ENCODE assay signal across 9 mouse cellular contexts in genomic region chr1:136344281-136344680, GRCm38 (mm10). TPM values are rescaled to one million over a fixed set of nuclear protein-coding genes. Genes with fewer than 3 reads are reported as not detected.
DNase-seq lines count a peak whose midpoint lies in the region; ATAC-seq and TF ChIP-seq lines count a peak whose summit lies in the region.
"Had no signal": no experiment of that assay in that cellular context is flagged by ENCODE, and none has a peak within 500 bp of the region (broad histone marks: within the 10 kb centered on the region; RNA-seq: fewer than 3 reads in every experiment).

No protein-coding gene starts in this region.

- no peak for ATAC-seq in kidney, embryonic 14.5 days (ENCODE audit: low FRiP score, low TSS enrichment)
- ATAC-seq in hindbrain, postnatal 0 days, result no peak
- ATAC-seq in midbrain, embryonic 16.5 days, result no peak
- ATAC-seq: Patski had no signal

- no peaks in the 10 kb centered on the region for H3K36me3 ChIP-seq in kidney, embryonic 14.5 days (ENCODE audit: control insufficient read depth, insufficient read depth, low read length)
- H3K36me3 ChIP-seq in hindbrain, postnatal 0 days (ENCODE audit: insufficient read depth, low read length), result no peaks in the 10 kb centered on the region
- H3K36me3 ChIP-seq in midbrain, embryonic 16.5 days (ENCODE audit: control insufficient read depth, insufficient read depth, low read length), result no peaks in the 10 kb centered on the region

- H3K9ac ChIP-seq in kidney, embryonic 14.5 days (ENCODE audit: low read depth, low read length), result peak overlapping the region; percentile 92; the same call in 1 of the 2 replicates
- H3K9ac ChIP-seq in hindbrain, postnatal 0 days (replicated peaks; ENCODE audit: low read length), result peak overlapping the region; percentile 94
- H3K9ac ChIP-seq in midbrain, embryonic 16.5 days (ENCODE audit: low read depth, low read length), result peak overlapping the region; percentile 89

- H3K4me1 ChIP-seq in kidney, embryonic 14.5 days (ENCODE audit: control insufficient read depth, insufficient read depth, low read length), result peaks cover 11% of the 10 kb centered on the region
- peaks cover 3% of the 10 kb centered on the region for H3K4me1 ChIP-seq in cortical plate, adult 2 months (ENCODE audit: control insufficient read depth, insufficient read depth, low read length)
- H3K4me1 ChIP-seq in hindbrain, postnatal 0 days (ENCODE audit: insufficient read depth, low read length), result peaks cover 13% of the 10 kb centered on the region
- H3K4me1 ChIP-seq in midbrain, embryonic 16.5 days (ENCODE audit: control insufficient read depth, insufficient read depth, low read length), result peaks cover 34% of the 10 kb centered on the region

- 0% methylated on average over 1 of the region's 1 CpGs for WGBS in kidney, embryonic 14.5 days
- WGBS in hindbrain, postnatal 0 days, result 0% methylated on average over 1 of the region's 1 CpGs
- 0% methylated on average over 1 of the region's 1 CpGs for WGBS in midbrain, embryonic 16.5 days

- H3K27ac ChIP-seq in kidney, embryonic 14.5 days (ENCODE audit: low read depth, low read length), result no peak overlapping the region
- no peak overlapping the region for H3K27ac ChIP-seq in cortical plate, adult 2 months (ENCODE audit: insufficient read depth, low read length)
- H3K27ac ChIP-seq in hindbrain, postnatal 0 days, result peak overlapping the region; percentile 90; the same call in 1 of the 2 replicates
- no peak overlapping the region; the same call in 1 of the 2 replicates for H3K27ac ChIP-seq in midbrain, embryonic 16.5 days (ENCODE audit: low read length)

- no peak for TF ChIP-seq CTCF in cortical plate, adult 2 months (IDR thresholded peaks at IDR 0.05; ENCODE audit: extremely low read depth, insufficient read depth, low read length)
- TF ChIP-seq CTCF in hindbrain, postnatal 0 days (IDR thresholded peaks at IDR 0.05; ENCODE audit: low read depth), result no peak

- no peak for DNase-seq in kidney, adult 18-20 months
- no peak for DNase-seq in hindbrain, postnatal 0 days (ENCODE audit: low spot score)
- no peak for DNase-seq in left cerebral cortex, adult 8-10 months (ENCODE audit: low spot score in 2 of 2)
- no peak for DNase-seq in adrenal gland, postnatal 14 days
- DNase-seq in adrenal gland, postnatal 25 days, result no peak

- no peaks in the 10 kb centered on the region for H3K9me3 ChIP-seq in kidney, embryonic 14.5 days (ENCODE audit: control insufficient read depth, low read length)
- H3K9me3 ChIP-seq in hindbrain, postnatal 0 days (ENCODE audit: low read length), result no peaks in the 10 kb centered on the region
- no peaks in the 10 kb centered on the region for H3K9me3 ChIP-seq in midbrain, embryonic 16.5 days (replicated peaks; ENCODE audit: control insufficient read depth, low read length, poor library complexity, severe bottlenecking)

- no peaks in the 10 kb centered on the region for H3K27me3 ChIP-seq in kidney, embryonic 14.5 days (ENCODE audit: control insufficient read depth, insufficient read depth, low read length)
- no peaks in the 10 kb centered on the region for H3K27me3 ChIP-seq in hindbrain, postnatal 0 days (ENCODE audit: insufficient read depth, low read length)
- no peaks in the 10 kb centered on the region for H3K27me3 ChIP-seq in midbrain, embryonic 16.5 days (ENCODE audit: control insufficient read depth, insufficient read depth, low read depth, low read length)
- H3K27me3 ChIP-seq: Patski had no signal

- H3K4me2 ChIP-seq in kidney, embryonic 14.5 days (replicated peaks; ENCODE audit: low read depth, low read length), result peak overlapping the region; percentile 71
- peak overlapping the region; percentile 90 for H3K4me2 ChIP-seq in hindbrain, postnatal 0 days (ENCODE audit: low read depth, low read length)
- peak overlapping the region; percentile 96 for H3K4me2 ChIP-seq in midbrain, embryonic 16.5 days (ENCODE audit: low read length)

- H3K4me3 ChIP-seq in kidney, embryonic 14.5 days (ENCODE audit: low read length), result peak overlapping the region; percentile 88
- H3K4me3 ChIP-seq in cortical plate, adult 2 months (ENCODE audit: insufficient read depth, low read length), result peak overlapping the region; percentile 80
- peak overlapping the region; percentile 98 for H3K4me3 ChIP-seq in hindbrain, postnatal 0 days (ENCODE audit: low read length)
- H3K4me3 ChIP-seq in midbrain, embryonic 16.5 days (ENCODE audit: low read depth, low read length), result peak overlapping the region; percentile 79

- no peak for TF ChIP-seq POLR2A in cortical plate, adult 2 months (IDR thresholded peaks at IDR 0.05; ENCODE audit: extremely low read depth, insufficient read depth, low read length)

RNA-seq across cellular contexts. Expression of gene Camsap2, which starts 1.6 kb away (rescaled TPM):
- polyA plus RNA-seq in kidney, embryonic 14.5 days (2014; fragmentation: Nextera tagmentation; extraction: Ambion mirVana), result 13.0 and 19.1 TPM in 2 replicates
- 53.2 and 53.9 TPM in 2 replicates for polyA plus RNA-seq in cortical plate, adult 2 months (2012; rRNA removed)
- 99.1 and 108 TPM in 2 replicates for total RNA-seq in hindbrain, postnatal 0 days (2014; rRNA removed)
- polyA plus RNA-seq in hindbrain, postnatal 0 days (2015; fragmentation: Nextera tagmentation; extraction: Ambion mirVana), result 19.8 and 20.1 TPM in 2 replicates
- polyA plus RNA-seq in midbrain, embryonic 16.5 days (2015; fragmentation: Nextera tagmentation; extraction: Ambion mirVana), result 27.2 and 32.3 TPM in 2 replicates
- 100 to 1,000 TPM; 119 to 146 (median 126) TPM for total RNA-seq in left cerebral cortex, adult 8-10 months (2022)
- total RNA-seq in adrenal gland, postnatal 14 days (2021), result 47.2 and 47.8 TPM in 2 replicates
- 39.4 and 46.0 TPM in 2 replicates for total RNA-seq in adrenal gland, postnatal 25 days (2021)
